Mouse (Mus musculus): ENCODE data around the gene Sept11. TPM values are rescaled to one million over a fixed set of nuclear protein-coding genes. Genes with fewer than 3 reads are reported as not detected.

Sept11 gene
- total and polyA plus RNA-seq, 3 experiments = 72.3 to 138 (median 78.5) TPM

- Histone ChIP-seq H3K4me2 (ENCODE audit: insufficient read depth, low read depth, poor library complexity, severe bottlenecking) (no peak overlapping the region), H3K4me3 (replicated peaks in 1 of 3; ENCODE audit: low read depth in 2 of 3, low read length in 2 of 3, poor library complexity in 1 of 3) (no peak overlapping the region), H3K9me3 (replicated peaks; ENCODE audit: low read length) (no peaks in the 10 kb centered on the region), H3K27ac (ENCODE audit: insufficient read depth, low read depth) (no peak overlapping the region), H3K9ac (ENCODE audit: insufficient read depth, low read depth) (no peak overlapping the region), H3K4me1 (ENCODE audit: control insufficient read depth in 1 of 2, insufficient read depth in 2 of 2) (peaks cover 0 to 20% of the 10 kb centered on the region in 2 experiments; a peak in 2 of 4 replicates), H3K27me3 (replicated peaks) (no peaks in the 10 kb centered on the region), H3K36me3 (replicated peaks in 1 of 2; ENCODE audit: control insufficient read depth in 1 of 2, insufficient read depth in 1 of 2, low read length in 1 of 2) (peaks cover 21 to 70% of the 10 kb centered on the region in 2 experiments), H3K79me2 (replicated peaks; ENCODE audit: control insufficient read depth, extremely low read depth, insufficient read depth, poor library complexity, severe bottlenecking) (peaks cover 12% of the 10 kb centered on the region)
- no peak for DNase-seq (ENCODE audit: extremely low read depth)
- no peak for TF ChIP-seq MAFK (IDR thresholded peaks at IDR 0.05; ENCODE audit: insufficient replicate concordance, low read length)
- no peak for TF ChIP-seq TBP (conservative IDR thresholded peaks at IDR 0.05; ENCODE audit: low read depth, low read length)
- TF ChIP-seq JUN (IDR thresholded peaks at IDR 0.05; ENCODE audit: insufficient read depth, low read depth, low read length) = no peak
- TF ChIP-seq MEF2A (IDR thresholded peaks at IDR 0.05; ENCODE audit: borderline replicate concordance, low read depth, low read length) = no peak
- TF ChIP-seq SIN3A (IDR thresholded peaks at IDR 0.05; ENCODE audit: low read length) = no peak
- TF ChIP-seq POLR2A (IDR thresholded peaks at IDR 0.05; ENCODE audit: low read depth, low read length) = no peak
- TF ChIP-seq NRF1 (IDR thresholded peaks at IDR 0.05; ENCODE audit: low read depth, low read length) = no peak
- TF ChIP-seq MAX (IDR thresholded peaks at IDR 0.05; ENCODE audit: low read length) = no peak
- dilution Hi-C loops (cut with MboI; ENCODE audit: extremely low pct_ligation_motif_present, extremely low pct_unique_long_range_greater_than_20kb, low sequenced_read_pairs) = no loop called here
- in situ Hi-C loops (cut with MboI; ENCODE audit: low pct_ligation_motif_present, low pct_unique_long_range_greater_than_20kb, low sequenced_read_pairs) = no loop called here
Measured at GRCm38 (mm10) chr5:93198232-93198631, 105.0 kb downstream of the Sept11 start.

- Histone ChIP-seq H3K4me2 (ENCODE audit: insufficient read depth, low read depth, poor library complexity, severe bottlenecking) (no peak overlapping the region), H3K27ac (ENCODE audit: insufficient read depth, low read depth) (no peak overlapping the region), H3K27me3 (replicated peaks) (no peaks in the 10 kb centered on the region), H3K79me2 (replicated peaks; ENCODE audit: control insufficient read depth, extremely low read depth, insufficient read depth, poor library complexity, severe bottlenecking) (peaks cover 26% of the 10 kb centered on the region), H3K4me3 (replicated peaks in 1 of 3; ENCODE audit: low read depth in 2 of 3, low read length in 2 of 3, poor library complexity in 1 of 3) (no peak overlapping the region), H3K9me3 (replicated peaks; ENCODE audit: low read length) (no peaks in the 10 kb centered on the region), H3K36me3 (replicated peaks in 1 of 2; ENCODE audit: control insufficient read depth in 1 of 2, insufficient read depth in 1 of 2, low read length in 1 of 2) (peaks cover 21 to 50% of the 10 kb centered on the region in 2 experiments), H3K4me1 (ENCODE audit: control insufficient read depth in 1 of 2, insufficient read depth in 2 of 2) (peaks cover 0 to 22% of the 10 kb centered on the region in 2 experiments; a peak in 2 of 4 replicates), H3K9ac (ENCODE audit: insufficient read depth, low read depth) (no peak overlapping the region)
- no peak for TF ChIP-seq KAT2A (IDR thresholded peaks at IDR 0.05; ENCODE audit: insufficient replicate concordance, low read length)
- no peak for TF ChIP-seq RAD21 (IDR thresholded peaks at IDR 0.05; ENCODE audit: low read depth, low read length)
- TF ChIP-seq NELFE (IDR thresholded peaks at IDR 0.05; ENCODE audit: low read depth, low read length) = no peak
- no peak for TF ChIP-seq SMC3 (IDR thresholded peaks at IDR 0.05; ENCODE audit: low read depth, low read length)
- TF ChIP-seq POLR2AphosphoS2 (IDR thresholded peaks at IDR 0.05; ENCODE audit: low read depth, low read length) = no peak
- no peak for TF ChIP-seq JUN (IDR thresholded peaks at IDR 0.05; ENCODE audit: insufficient read depth, low read depth, low read length)
- no peak for TF ChIP-seq NRF1 (IDR thresholded peaks at IDR 0.05; ENCODE audit: low read depth, low read length)
- TF ChIP-seq SIN3A (IDR thresholded peaks at IDR 0.05; ENCODE audit: low read length) = no peak
- no peak for TF ChIP-seq HCFC1 (IDR thresholded peaks at IDR 0.05; ENCODE audit: low read depth, low read length)
- no peak for TF ChIP-seq ZC3H11A (IDR thresholded peaks at IDR 0.05; ENCODE audit: low read depth, low read length)
- no peak for TF ChIP-seq PAX5 (IDR thresholded peaks at IDR 0.05; ENCODE audit: low read length)
- TF ChIP-seq CTCF (conservative IDR thresholded peaks at IDR 0.05 in 1 of 2, IDR thresholded peaks at IDR 0.05 in 1 of 2; ENCODE audit: low read depth in 2 of 2, low read length in 2 of 2) = no peak
- no peak for TF ChIP-seq POLR2A (IDR thresholded peaks at IDR 0.05; ENCODE audit: low read depth, low read length)
- TF ChIP-seq USF2 (conservative IDR thresholded peaks at IDR 0.05; ENCODE audit: low read depth, low read length) = no peak
- TF ChIP-seq MYC (IDR thresholded peaks at IDR 0.05; ENCODE audit: low read depth, low read length) = no peak
- dilution Hi-C loops (cut with MboI; ENCODE audit: extremely low pct_ligation_motif_present, extremely low pct_unique_long_range_greater_than_20kb, low sequenced_read_pairs) (no loop called here), in situ Hi-C loops (cut with MboI; ENCODE audit: low pct_ligation_motif_present, low pct_unique_long_range_greater_than_20kb, low sequenced_read_pairs) (no loop called here)
- DNase-seq (ENCODE audit: extremely low read depth) = no peak
Measured at GRCm38 (mm10) chr5:93201181-93201580, 107.9 kb downstream of the Sept11 start.

All from CH12.LX (cell line).